Mouse (Mus musculus) 416B (cell line): Measurements from ENCODE around the gene Eml4.

ENCODE experiments used
- DNase-seq: peaks from one replicate; pipeline ENCODE4 v3.0.0; 2011; ENCODE audit warnings: low read depth

Gene Eml4

DNA sequence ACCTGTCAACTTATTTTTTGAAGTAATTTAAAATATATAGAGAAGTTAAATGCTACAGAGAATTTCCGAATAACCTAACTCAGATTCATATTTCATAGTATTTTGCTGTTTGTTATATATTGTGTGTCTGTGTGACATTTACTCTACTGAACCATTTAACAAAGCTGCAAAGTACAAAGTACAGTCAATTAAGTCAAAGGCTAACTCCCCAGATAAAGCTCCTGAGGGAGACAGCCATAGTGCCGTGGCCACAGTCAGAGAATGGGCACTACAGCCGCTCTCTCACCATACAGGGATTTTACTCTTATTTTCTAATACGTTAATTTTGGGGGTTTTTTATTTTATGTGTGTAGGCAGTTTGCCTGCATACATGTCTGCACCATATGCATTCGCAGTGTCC lies 32.0 kb downstream of the Eml4 start:
- DNase-seq = no peak

DNA sequence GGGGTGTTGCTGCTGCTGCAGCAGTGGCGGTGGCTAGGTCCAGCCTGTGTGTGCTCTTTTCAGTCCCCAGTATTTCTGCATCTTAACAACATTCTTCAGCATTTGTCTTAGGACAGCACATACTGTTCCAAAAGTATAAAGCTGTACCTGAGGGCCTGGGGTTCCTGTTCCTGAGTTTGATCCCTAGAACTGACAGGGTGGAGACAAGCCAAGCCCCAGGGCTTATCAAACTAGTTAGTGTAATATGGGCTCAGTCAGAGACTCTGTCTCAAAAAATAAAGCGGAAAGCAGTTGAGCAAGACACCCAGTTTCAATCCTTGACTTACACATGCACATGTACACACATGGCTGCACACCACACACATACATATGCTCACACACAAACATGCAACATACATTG lies 34.2 kb downstream of the Eml4 start:
- no peak for DNase-seq

DNA sequence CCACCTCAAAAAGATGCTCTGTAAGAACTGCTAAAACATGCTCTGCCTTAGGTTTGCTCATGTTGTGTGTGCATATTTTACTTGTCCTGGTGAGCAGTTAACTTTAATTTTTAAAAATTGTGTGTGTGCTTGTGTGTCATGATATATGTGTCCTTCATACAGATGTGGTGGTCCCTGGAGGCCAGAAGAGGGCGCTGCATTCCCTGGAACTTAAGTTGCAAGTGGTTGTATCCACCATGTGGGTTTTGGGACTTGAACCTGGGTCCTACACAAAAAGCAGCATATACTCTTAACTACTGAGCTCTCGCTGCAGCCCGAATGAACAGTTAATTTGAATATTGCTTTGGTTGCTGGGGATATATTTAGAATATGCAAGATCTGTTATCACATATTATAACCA lies 36.4 kb downstream of the Eml4 start:
- DNase-seq = peak; percentile 32

DNA sequence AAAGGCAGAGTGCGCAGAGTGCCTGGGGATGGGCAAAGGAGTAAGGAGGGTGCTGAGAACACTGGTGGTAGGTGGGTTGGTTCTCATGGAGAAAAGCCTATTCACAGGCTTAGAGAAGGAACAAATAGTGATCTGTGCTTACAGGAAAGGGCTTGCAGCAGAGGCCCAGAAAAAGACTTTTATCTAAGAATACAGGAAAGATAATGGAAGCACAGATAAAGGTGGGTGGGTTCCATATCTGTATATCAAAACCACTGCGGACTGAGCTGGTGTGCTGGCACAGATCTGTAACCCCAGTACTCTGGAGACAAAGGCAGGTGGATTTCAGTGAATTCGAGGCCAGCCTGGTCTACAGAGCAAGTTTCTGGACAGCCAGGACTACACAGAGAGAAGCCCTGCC lies 43.3 kb downstream of the Eml4 start:
- peak; percentile 79 for DNase-seq

DNA sequence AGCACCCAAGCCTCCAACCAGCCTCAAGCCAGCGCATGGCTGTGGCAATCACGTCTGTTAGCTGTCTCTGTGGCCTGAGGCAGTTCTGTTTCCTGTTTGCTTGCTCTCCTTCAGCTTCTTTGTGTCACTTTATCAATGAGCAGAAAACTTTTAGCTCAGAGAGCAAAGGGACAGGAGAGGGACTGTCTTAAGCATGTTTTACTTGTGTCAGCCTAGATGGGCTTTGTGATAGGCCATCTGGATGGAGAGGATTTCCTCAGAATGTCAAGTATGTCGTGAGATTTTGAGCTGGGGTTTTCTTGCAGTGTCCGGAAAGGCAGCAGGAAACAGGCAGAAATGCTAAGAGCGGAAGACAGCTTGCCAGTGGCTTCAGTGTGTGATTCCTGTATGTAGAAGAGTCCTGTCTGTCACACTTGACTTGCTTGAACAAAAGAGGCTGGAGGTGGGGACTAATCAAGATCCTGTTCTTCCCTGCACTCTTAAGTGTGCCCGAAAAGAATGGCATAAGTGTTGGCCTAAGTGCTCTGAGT lies 46.9 kb downstream of the Eml4 start:
- DNase-seq = peak; percentile 91

DNA sequence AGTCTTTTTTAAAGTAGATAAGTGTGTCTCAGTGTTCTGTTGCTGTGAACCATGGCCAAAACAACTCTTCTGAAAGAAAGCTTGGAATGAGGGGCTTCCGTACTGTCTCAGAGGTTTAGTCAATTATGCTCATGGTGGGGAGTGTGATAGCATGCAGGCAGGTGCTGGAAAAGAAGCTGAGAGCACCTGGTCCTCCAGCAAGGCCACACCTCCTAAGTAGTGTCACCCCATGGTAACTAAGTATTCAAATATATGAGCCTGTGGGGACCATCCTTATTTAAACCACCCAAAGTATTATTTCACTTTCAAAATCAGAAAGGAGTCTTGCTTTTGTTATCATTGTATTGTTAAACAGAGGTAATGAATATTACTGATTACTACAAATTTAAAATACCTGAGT lies 48.0 kb downstream of the Eml4 start:
- DNase-seq = no peak

DNA sequence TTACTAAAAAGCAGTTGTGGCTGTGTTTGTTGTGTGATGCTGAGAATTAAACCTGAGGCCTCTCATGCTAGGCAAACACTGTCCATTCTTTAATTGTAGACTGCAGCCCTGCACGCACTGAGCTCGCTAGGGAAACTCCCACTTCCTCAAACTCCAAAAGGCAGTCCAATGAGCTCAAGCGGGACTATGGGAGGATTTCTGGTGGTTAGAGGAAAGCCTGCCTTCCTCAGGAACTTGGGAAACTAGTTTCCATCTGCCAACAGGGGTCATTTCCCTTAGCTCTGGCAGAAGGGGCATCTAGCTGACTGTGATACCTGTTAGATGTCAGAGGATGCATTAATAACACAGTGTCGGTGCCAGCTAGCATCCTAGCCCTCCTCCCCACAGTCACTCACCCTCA lies 79.9 kb downstream of the Eml4 start:
- DNase-seq = peak; percentile 23

DNA sequence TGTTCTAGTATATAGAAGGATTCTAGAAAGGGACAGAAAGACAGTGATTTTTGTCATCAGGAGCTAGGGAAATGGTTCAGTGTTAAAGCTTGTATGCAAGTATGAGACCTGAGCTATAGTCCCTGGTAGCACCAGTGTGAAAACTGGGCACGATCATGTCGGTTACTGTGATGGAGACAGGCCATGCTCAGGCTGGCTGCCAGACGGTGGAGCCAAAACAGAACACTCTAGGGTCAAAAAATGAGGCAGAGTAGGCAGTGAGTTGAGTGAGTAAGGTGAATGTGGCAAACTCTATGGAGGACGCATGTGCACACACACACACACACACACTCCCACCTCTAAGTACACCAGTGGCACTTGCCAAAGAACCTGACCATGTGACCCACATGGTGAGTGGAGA lies 92.7 kb downstream of the Eml4 start:
- DNase-seq = no peak

DNA sequence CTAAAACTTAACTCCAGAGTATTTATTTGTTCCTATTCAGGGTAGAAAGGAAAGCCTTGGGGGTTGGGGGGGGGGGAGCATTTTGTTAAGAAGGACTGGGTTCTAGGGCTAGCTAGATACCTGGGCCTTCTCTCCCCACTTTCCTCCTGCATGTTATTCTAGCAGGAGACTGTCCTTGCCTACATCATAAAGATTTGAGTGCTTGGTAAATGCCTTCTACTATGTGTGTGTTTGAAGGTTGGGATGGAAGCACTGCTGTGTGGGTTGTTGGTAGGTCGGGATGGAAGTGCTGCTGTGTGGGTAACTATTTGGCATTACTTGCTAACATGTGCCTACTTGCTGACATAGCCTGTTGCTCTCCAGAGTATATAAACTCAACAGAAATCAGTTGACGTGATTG lies 98.9 kb downstream of the Eml4 start:
- DNase-seq = no peak

DNA sequence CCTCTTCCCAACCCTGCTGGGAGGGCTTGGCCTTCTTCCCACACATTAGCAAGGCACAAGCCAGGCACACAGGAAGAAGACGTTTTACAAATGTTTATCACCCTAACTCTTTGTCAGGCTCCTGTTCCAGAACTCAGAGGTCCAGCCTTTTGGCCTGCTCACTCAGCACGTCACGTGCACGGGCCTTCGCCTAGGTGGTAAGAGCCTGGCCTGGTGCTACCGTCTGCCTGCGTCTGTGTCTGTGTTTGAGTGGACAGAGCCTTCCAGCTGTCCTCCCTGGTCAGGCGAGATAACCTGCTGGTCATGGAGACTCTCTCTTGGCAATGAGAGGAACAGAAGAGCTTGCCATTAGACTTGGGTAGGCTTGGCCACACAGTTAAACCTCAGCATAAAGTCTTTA lies 100.6 kb downstream of the Eml4 start:
- no peak for DNase-seq

DNA sequence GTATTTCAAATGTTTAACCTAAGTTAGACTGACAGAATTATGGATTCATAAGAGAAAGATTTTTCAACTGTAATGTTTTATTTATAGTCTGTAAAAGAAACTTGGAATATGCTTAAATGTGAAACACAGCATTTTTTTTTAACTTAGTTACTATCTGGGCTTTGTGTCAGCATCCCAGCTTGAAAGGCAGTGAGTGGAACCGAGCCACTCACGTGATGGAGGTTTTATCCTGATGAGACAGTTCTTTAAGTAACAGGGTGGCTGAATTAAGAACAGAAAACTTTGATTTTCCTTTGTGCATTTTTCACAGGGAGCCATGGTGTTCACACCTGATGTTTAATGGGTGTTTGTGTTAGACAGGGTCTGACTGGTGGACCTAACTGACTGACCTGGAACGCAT lies 101.1 kb downstream of the Eml4 start:
- no peak for DNase-seq

DNA sequence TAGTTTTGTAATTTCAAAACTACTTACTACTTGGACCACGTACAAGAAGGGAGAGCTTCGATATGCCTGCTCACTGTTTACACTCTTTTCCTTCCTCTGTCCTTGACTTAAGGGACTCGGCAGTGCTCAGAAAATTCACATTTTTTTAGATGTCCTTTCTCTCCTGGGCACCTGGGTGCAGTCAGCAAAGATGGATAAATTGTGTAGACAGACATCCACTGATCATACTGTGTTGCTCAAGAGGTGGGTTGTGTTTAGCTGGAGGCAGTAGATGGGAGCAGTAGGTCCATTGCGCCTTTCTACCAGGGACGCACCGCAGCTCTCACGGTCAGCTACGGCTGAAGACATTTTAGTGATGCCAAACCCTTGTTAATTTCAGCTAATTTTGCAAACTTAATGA lies 101.7 kb downstream of the Eml4 start:
- DNase-seq = no peak

DNA sequence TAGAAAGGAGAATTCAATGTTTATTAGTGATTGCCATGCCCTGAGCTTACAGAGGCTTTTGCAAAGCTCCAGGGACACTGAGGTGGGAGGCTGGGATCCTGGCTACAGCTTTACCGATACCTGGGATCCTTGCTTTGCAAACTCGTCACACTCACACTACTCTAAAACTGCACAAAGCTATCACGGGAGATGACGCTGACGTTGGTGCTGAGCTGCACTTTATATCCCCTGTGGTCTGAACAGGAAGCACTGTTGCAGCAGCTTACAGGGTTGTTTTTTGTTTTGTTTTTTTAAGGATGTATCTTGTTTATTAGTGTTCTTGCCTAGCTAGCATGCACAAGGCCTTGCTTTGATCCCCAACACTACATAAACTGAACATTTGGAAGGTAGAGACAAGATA lies 102.9 kb downstream of the Eml4 start:
- DNase-seq = no peak

DNA sequence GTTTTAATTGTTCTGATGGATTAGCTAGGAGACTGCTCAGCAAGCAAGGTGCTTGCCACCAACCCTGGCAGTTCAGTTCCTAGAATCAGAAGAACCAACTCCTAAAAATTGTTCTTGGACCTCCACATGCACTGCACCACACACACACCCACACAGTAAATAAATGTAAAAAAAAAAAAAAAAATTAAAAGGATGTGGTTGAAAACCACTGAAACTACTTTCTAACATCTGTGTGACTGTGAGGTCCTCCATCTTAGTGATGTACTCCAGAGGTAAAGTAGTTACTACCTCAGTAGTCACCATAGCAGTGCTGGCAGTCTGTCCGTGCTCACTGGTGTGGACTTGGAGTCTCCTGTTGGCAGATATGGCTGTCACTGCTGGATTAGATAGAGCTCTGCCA lies 106.5 kb downstream of the Eml4 start:
- DNase-seq = peak; percentile 11

DNA sequence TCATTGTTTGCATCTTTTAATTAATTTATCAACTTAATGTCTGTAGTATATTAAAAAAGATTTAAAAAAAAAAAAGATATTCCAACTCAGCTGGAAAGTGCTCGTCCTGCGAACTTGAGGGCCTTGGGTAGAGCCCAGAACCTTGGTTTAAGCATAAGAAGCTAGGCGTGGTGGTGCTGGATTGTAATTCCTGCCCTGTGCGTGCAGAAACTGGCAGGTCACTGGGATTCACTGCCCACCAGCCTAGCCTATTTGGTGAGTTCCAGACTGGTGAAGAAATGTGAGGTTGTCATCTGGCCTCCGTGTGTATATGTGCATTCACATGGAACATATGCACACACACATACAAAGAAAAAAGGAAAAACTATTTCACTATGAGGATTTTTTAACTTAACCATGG lies 115.2 kb downstream of the Eml4 start:
- DNase-seq = no peak

DNA sequence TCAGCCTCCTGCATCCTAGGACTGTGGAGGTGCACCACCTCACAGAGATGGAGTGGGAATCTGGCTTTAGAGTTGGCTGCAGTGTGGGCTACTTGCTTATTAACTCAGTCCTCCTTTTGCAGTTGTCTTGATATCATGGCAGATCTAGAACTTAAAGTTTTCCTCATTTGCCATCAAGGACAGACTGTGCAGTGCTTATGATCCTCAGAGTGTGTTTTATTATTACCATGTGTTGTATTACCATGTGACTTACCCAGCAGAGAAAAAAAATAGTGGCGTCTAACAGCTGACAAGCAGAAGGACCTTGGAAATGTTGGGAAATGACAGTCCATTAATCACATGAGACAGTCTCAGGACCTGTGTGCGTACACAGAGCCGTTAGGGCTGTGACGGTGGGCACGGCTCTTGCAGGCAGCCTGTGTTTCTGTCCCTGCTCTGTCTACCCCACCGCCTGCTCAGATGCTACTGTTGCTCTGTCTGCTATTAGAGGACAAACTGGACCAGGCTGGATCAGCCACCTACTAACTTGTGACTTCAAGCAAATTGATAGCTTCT lies 116.0 kb downstream of the Eml4 start:
- DNase-seq = no peak

DNA sequence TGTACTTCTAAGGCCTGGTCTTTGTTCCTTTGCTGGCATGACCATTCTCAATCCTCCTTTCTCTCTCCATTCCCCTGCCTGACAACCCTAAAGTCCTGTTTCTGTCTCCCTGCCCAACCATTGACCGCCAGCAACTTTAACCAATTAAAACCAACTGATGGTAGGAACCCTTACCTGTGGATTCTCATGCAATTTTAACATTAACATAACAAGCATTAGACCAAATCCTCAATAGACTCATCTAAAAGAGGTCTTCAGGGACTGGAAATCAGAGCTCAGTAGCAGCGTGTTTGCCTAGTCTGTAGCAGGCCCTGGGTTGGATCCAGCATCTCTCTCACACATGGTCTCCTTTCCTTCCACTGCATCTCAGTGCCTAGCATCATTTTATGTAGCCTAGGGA lies 118.9 kb downstream of the Eml4 start:
- no peak for DNase-seq

DNA sequence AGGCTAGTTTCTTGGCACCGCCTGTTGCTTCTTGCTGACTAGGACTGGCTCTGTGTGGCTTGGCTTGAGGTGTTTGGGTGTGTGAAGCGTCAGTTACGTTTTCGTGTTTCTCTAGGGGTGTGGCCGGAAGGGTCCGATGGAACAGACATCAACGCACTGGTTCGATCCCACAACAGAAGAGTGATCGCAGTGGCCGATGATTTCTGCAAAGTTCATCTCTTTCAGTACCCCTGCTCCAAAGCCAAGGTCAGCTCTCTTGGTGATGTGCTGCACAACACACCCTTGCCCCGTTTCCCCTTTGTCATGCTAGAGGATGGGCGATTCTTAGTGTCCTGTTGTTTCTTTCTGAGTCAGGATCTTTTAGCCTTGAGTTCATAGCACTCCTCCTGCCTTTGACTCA lies 126.4 kb downstream of the Eml4 start:
- no peak for DNase-seq

DNA sequence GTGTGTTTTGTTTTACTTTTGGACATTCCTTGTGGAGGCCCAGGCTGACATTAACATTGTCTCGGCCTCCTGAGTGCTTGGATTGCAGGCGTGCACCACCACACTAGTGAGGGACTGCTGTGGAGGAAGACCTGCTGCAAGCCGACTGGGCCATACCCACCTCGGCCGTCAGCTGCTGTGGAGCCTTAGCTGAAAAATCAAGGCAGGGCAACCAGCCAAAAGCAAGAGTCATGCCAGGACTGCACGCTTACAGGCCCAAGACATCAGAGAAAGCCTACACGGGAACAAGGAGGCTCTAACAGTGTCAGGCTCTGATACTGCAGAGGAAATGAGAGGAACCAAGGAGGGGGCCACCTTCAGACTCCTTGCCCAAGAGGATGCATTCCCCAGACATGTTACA lies 130.8 kb downstream of the Eml4 start:
- no peak for DNase-seq

DNA sequence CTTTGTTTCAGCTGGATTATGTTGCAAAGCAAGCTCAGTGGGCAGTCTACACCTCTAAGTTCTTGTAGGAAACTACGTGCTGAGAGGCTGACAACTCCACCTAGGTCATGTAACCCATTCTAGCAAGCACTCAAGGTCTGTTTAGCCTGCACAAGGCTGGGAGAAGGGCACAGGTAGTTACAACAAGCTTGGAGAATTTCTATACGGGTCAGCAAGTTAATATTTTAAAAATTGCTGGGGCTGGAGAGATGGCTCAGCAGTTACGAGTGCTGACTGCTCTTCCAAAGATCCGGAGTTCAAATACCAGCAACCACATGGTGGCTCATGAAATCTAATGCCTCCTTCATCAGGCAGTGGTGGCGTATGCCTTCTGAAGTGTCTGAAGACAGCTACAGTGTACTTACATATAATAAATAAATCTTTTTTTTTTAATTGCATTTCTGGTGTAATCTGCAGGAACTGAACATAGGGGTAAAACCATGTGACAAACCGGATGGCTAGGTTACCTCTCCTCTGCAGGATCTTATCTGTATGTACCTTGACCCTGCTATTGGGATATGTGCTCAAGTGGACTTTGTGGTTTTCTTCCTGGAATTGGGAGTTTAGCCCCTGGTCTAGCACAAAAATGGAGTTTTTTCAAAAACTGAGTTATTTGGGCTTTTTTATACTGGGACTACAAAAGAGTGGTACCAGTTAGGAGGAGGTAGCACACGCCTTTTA lies 132.2 kb downstream of the Eml4 start:
- DNase-seq = no peak

DNA sequence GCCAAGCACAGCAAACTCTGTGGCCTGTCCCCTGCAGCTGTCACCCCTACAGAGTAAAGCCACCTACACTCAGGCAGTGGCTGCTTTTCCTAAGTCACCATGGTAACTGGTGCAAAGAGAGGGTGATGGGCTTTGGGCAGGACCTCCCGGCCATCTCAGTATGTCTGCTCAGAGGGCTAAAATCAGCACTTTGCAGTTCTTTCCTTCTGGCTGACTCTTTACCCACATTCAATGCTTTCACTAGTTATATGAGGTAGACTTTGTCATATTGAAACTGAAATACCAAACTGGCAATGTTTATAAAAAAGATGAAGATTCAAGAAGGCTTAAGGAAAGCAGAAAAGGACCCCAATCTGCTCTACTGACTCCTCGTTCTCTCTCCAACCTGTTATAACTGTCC lies 133.1 kb downstream of the Eml4 start:
- no peak for DNase-seq

DNA sequence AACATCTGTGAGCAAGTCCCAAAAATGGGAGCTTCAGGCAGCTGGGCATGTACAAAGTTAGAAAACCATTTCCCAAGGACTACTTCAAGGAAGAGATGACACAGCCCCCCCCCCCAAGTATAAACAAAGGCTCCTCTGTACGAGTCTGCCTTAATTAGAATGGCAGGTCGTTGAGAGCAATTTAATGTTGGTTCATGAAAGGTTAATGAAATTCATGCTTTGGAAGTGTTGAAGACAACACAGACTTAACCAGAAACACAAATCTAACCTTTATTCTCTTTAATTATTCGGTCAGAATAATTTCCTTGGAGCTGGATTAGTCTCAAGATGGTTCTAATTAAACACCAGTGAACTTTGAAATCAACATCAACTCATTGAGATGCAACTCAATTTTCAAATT lies 137.0 kb downstream of the Eml4 start:
- no peak for DNase-seq

DNA sequence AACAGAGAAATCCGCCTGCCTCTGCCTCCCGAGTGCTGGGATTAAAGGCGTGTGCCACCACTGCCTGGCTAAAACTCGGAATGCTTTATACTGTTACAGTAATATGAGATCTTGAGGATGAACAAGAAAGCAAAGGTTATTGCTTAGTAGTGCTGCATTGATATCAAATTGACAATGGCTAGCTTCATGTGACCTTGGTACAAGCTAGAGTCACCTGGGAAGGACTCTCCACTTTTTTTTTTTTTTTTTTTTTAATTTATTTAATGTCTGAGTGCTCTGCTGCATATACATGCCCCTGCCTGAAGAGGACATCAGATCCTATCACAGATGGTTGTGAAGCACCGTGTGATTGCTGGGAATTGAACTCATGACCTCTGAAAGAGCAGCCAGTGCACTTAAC lies 148.2 kb downstream of the Eml4 start:
- DNase-seq = no peak

DNA sequence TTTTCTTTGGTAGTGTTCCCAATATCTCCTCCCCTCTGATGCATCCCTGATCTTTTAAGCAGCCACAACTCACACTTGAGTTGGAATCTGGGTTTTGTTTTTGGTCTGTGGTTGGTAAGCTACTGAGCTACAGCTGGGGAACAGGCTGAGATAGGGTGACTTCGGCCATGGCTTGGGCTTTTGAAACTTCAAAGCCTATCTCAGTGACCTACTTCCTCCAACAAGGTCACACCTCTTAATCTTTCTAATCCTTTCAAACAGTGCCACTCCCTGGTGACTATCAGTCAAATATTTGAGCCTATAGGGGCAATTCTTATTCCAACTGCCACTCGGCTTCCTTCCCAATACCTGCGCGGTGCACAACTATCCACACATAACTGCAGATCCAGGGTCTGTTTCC lies 149.0 kb downstream of the Eml4 start:
- DNase-seq = no peak
